8 mouse cellular contexts compared by ENCODE assay signal in the genomic region with DNA sequence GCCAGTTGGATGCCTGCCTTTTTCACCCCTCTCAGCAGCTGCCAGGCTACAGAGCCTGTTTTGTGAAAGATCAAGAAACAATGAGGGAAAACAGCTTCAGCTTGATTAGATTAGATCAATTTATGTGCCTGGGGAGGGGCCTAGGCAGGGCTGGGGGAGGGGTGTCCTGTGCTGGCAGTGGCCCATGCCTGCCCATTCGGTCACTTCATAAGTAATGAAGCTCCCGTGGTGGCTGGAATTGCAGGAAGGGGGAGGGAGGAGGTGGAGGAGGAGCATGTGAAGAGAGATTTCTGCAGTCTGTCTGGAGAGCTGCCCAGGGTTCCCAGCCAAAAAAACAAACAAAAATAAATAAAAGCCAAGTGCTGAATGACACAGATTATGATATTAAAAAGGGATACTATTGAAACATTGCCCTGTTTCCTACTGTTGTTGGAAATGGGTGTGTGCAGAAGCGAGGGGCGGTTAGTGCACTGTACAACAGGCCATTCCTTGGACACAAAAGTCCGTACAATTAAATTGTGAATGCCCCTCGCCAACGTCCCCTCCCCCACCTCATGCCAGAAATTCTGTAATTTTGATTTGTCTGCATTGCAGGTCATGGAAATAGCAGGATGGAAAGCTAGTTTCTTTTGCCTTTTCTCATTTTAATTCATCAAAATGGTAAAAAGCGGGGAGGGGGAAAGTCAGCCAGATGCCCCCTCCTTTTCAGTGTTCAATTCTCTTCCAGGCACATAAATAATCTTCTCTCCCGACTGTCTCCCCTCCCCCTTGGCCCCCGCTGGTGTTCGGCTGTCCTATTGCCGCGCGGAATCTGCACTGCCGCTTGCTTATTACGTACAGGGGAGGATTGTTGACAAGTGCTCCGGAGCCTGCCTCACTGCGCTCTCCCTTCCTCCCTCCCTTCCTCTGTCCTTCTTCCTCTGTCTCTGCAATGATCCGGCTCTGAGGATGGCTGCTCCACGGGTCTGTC.
DNase-seq lines count a peak whose midpoint lies in the region; ATAC-seq lines count a peak whose summit lies in the region.

No protein-coding gene starts in this region.

- H3K9ac ChIP-seq in intestine, embryonic 15.5 days = no peak overlapping the region

- peak; percentile 90 for ATAC-seq in intestine, embryonic 15.5 days

- peaks cover 7% of the 10 kb centered on the region for H3K4me1 ChIP-seq in intestine, embryonic 15.5 days (replicated peaks)

- 8% methylated on average over 20 of the region's 20 CpGs for WGBS in intestine, embryonic 15.5 days

- peak overlapping the region; percentile 29 for H3K4me3 ChIP-seq in intestine, embryonic 15.5 days (replicated peaks)

- no peaks in the 10 kb centered on the region for H3K36me3 ChIP-seq in intestine, embryonic 15.5 days

- peak overlapping the region; percentile 51; the same call in 1 of the 2 replicates for H3K27ac ChIP-seq in intestine, embryonic 15.5 days

- DNase-seq in adrenal gland, adult 8-10 months = peak; percentile 85
- peak; percentile 92 for DNase-seq in embryo, embryonic 11 days
- peak; percentile 69 for DNase-seq in gastrocnemius, postnatal 25 days
- DNase-seq in left cerebral cortex, adult 9 months (ENCODE audit: low spot score in 2 of 2) = peak; percentile 38 to 75
- DNase-seq in lung, postnatal 4 days = peak; percentile 84 to 90
- DNase-seq in right cerebral cortex, postnatal 25 days = peak; percentile 74
- DNase-seq in natural killer cell, adult 2 months (ENCODE audit: low spot score in 2 of 2) = no peak

- no peaks in the 10 kb centered on the region for H3K27me3 ChIP-seq in intestine, embryonic 15.5 days (replicated peaks)

- H3K4me2 ChIP-seq in intestine, embryonic 15.5 days (replicated peaks) = peak overlapping the region; percentile 62

- no peaks in the 10 kb centered on the region for H3K9me3 ChIP-seq in intestine, embryonic 15.5 days

Comparison
In these comparisons a context has a peak if more than half of its experiments do, and no peak if none do; other contexts are left out.
1. DNase-seq: peak in adrenal gland, adult 8-10 months (single experiment), embryo, embryonic 11 days (single experiment), gastrocnemius, postnatal 25 days (single experiment), left cerebral cortex, adult 9 months (2 of 2), lung, postnatal 4 days (2 of 2) and right cerebral cortex, postnatal 25 days (single experiment); none in natural killer cell, adult 2 months (0 of 2).